Mouse (Mus musculus): Measurements from ENCODE around the gene Lamb2.

The Lamb2 gene

GRCm38 (mm10) chr9:108461181-108461631 is 18.3 kb upstream of the Lamb2 start, which contains the start of gene Klhdc8b:
Gene Klhdc8b, minus strand, starts transcription at chr9:108461581.
- DNase-seq (ENCODE audit: low spot score in 2 of 2): no peak

DNA sequence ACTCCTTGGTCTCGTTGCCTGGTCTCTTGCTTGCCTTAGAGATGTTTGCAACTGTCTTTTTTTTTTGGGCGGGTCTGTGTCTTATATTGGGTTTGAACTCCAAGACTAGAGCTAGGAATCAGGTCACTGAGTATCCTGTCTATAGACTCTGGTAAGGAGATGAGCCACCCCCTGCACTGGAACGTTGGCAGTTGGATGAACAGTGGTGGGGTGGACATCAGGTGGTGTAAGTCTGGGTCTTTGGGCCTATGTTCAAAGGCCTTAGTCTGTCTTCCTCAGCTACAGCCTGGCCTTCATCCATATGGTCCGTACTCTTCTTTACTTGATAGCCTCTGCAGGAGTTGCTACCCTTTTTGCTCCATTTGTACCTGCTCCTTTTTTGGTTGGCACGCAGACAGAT is 17.9 kb upstream of the Lamb2 start:
- DNase-seq (ENCODE audit: low spot score in 2 of 2): no peak

DNA sequence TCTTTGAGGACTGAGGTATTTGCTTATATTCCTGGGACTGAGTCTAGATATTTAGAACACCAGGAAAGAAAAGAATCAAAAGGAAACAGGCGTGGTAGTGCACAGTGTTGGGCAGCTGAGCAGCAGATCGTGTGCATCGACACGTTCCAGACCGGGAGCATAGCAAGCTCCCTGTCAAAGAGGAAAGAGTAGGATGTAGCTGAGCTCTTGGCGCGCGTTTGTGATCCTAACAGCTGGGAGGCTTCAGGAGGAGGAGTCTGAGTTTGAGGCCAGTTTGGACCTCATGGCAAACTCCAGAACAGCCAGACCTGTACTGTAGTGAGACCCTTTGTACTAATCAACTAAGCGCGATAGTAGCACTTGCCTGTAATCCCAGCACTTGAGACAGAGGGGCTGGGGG is 17.3 kb upstream of the Lamb2 start:
- DNase-seq (ENCODE audit: low spot score in 2 of 2): peak in 1 of 2 experiments; percentile 38

GRCm38 (mm10) chr9:108463713-108464112 is 15.8 kb upstream of the Lamb2 start:
- DNase-seq (ENCODE audit: low spot score in 2 of 2): no peak

- DNase-seq (ENCODE audit: low spot score in 2 of 2): no peak
Observed at GRCm38 (mm10) chr9:108466219-108466618, 13.3 kb upstream of the Lamb2 start.

DNA sequence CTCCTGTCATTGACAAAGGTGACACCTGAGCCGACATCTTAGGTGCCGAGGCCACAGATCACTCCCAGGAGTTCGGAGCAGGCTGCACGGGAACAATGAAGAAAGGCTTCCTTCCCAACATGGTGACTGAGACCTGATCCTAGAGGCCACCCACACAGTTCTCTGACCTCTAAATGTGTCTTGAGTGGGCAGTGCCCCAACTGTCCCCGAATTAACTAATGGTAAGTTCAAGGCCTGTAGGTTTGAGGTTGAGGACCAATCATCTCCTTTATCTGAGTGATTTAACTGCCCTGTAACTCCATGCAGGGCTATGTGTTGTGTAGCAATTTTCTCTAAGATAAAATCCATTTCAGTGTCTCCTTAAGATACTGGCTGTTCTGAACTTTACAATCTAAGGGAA is 10.1 kb upstream of the Lamb2 start:
- no peak for DNase-seq (ENCODE audit: low spot score in 2 of 2)

DNA sequence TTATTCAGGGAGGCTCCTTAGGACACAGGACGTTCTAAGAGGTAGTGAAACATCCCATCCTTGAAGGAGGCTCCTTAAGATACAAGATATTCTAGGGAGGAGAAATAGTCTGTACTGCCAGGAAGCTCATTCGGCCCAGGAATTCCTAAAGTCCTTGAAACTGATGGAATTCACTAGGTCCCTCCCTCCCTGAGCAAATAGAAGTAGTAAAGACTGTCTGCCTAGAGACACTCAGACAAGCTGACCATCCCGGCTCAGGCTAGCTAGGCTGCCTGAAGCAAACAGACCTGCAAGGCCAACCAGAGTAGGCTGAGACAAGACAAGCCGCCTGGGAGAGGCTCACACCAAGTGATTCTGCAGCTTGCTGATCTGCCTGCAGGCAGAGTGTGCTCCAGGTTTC is 9.7 kb upstream of the Lamb2 start:
- no peak for DNase-seq (ENCODE audit: low spot score in 2 of 2)

- no peak for DNase-seq (ENCODE audit: low spot score in 2 of 2)
Observed at GRCm38 (mm10) chr9:108474528-108474927, 5.0 kb upstream of the Lamb2 start.

- DNase-seq (ENCODE audit: low spot score in 2 of 2): peak; percentile 79 to 82
Observed at GRCm38 (mm10) chr9:108478638-108479156, 839 bp upstream of the Lamb2 start.

DNA sequence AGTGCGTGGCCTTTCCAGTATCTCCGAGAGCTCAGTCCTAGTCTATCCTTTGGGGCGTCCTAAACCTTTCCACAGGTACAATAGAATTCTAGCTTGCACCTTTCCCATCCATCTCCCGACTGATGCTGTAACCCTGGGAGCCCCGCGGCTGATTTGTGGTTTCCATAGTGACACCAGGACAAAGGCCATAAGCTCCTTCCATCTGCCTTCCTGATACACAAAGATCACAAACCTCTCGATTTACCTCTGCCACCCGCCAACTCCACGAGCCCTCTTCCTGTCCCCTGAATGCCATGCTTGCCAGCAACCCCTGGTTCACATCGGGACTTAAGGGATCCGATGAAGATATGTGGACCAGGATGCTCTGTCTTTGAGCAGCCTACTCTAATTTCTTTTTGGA is 295 bp upstream of the Lamb2 start:
- peak in 1 of 2 experiments; percentile 30 for DNase-seq (ENCODE audit: low spot score in 2 of 2)

GRCm38 (mm10) chr9:108480813-108481519 is 1.4 kb downstream of the Lamb2 start:
- DNase-seq (ENCODE audit: low spot score in 2 of 2): no peak

DNA sequence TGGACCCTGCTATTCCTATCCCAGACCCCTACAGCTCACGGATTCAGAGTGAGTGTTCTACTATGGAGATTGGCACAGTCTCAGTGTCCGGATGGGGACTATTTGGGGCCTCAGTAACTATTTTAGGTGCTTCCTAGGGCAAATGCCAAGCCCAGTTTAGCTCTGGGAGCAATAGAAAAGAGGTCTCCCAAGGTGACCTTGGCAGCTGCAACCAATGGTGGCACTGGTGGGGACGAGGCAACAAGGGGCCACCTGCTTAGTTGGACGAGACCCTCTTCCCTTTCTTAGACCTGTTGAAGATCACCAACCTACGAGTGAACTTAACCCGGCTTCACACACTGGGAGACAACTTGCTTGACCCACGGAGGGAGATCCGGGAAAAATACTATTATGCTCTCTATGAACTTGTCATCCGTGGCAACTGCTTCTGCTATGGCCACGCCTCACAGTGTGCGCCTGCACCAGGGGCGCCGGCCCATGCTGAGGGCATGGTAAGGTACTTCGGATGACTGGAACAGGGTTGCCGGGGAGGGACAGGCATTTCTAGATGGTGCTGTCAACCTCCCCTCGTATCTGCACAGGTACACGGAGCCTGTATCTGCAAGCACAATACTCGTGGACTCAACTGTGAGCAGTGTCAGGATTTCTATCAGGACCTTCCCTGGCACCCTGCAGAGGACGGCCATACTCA is 2.1 kb downstream of the Lamb2 start:
- no peak for DNase-seq (ENCODE audit: low spot score in 2 of 2)

DNA sequence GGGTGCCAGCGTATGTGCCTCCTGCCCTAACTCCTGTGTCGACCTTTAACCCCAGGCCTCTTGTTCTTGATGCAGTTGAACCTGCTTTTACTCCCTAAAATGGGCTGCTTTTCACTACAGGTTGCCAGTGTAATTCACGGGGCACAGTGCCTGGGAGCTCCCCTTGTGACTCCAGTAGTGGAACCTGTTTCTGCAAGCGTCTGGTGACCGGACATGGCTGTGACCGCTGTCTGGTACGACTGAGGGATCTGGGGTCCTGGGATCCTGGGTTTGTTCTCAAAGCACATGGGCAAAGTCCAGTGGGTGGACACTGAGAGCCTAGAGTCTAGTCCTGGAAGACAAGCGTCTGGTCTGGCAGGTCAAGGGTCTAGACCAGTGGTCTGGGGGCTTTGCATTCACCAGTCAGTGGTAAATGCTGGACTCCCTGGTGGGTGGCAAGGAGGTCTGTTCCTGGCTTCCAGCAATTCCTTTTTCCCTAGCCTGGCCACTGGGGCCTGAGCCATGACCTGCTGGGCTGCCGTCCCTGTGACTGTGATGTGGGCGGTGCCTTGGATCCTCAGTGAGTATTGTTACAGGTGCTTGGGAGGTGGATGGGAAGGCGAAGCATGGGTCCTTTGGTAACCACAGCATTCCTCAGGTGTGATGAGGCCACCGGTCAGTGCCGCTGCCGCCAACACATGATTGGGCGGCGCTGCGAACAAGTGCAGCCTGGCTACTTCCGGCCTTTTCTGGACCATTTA is 3.7 kb downstream of the Lamb2 start:
- no peak for DNase-seq (ENCODE audit: low spot score in 2 of 2)

- no peak for DNase-seq (ENCODE audit: low spot score in 2 of 2)
Observed at GRCm38 (mm10) chr9:108484021-108484420, 4.5 kb downstream of the Lamb2 start.

- no peak for DNase-seq (ENCODE audit: low spot score in 2 of 2)
Observed at GRCm38 (mm10) chr9:108485301-108485875, 5.9 kb downstream of the Lamb2 start.

DNA sequence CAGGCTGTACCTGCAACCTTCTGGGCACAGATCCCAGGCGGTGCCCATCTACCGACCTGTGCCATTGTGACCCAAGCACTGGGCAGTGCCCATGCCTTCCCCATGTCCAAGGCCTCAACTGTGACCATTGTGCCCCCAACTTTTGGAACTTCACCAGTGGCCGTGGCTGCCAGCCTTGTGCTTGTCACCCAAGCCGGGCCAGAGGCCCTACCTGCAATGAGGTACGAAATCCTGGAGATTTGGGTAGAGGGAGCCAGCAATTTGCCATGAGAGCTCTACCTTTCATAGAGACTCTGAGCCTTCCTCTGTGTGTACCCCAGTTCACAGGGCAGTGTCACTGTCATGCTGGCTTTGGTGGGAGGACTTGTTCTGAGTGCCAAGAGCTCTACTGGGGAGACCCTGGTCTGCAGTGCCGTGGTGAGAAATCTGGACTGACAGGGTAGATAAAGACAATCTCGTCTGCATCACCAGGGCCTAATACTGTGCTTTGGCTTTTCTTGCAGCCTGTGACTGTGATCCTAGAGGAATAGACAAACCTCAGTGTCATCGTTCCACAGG is 7.5 kb downstream of the Lamb2 start:
- DNase-seq (ENCODE audit: low spot score in 2 of 2): no peak

GRCm38 (mm10) chr9:108488403-108488802 is 8.9 kb downstream of the Lamb2 start:
- DNase-seq (ENCODE audit: low spot score in 2 of 2): no peak

DNA sequence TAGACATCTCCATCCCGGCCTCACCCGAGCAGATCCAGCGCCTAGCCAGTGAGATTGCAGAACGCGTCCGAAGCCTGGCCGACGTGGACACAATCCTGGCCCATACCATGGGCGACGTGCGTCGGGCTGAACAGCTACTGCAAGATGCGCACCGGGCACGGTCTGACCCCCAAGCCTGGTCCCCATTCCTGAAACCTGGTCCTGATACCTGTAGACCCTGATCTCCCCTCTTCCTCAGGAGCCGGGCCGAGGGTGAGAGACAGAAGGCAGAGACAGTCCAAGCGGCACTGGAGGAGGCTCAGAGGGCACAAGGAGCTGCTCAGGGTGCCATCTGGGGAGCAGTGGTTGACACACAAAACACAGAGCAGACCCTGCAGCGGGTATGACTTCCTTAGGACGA is 9.7 kb downstream of the Lamb2 start:
- no peak for DNase-seq (ENCODE audit: low spot score in 2 of 2)

- no peak for DNase-seq (ENCODE audit: low spot score in 2 of 2)
Observed at GRCm38 (mm10) chr9:108489702-108490558, 10.4 kb downstream of the Lamb2 start.

GRCm38 (mm10) chr9:108490559-108491285 is 11.2 kb downstream of the Lamb2 start, which contains the start of gene Usp19:
Gene Usp19, plus strand, starts transcription at chr9:108490602.
- DNase-seq (ENCODE audit: low spot score in 2 of 2): peak; percentile 92 to 97

Data from urinary bladder, postnatal 36 days (tissue).